Mouse (Mus musculus) MEL (cell line): ENCODE measurements at regions not wholly inside any gene's neighbourhood (a gene's known extent, or its start where the extent isn't known, plus 50 kb on each side); places are given as distances from the start of the nearest gene placed in this dataset.

ENCODE experiments used
- DNase-seq: peaks from one replicate; pipeline ENCODE4 v3.0.0; 2011; ENCODE audit warnings: low read depth, low spot score
- H3K27ac ChIP-seq: 2 replicates; pipeline ENCODE4 v1.5.1; 2012; ENCODE audit warnings: low read depth, mild to moderate bottlenecking, control low read depth, low read length, moderate library complexity; ENCODE audit not compliant: control insufficient read depth
- H3K27me3 ChIP-seq, 2 experiments: fragments of 150-350 bp in 1 of 2; sonication (generic) in 1 of 2; 2 replicates each; pipeline ENCODE4 v1.6.1; 2012; ENCODE audit warnings: low read length in 2 of 2, mild to moderate bottlenecking in 2 of 2, improper control_type of control experiment in 1 of 2, moderate library complexity in 1 of 2; ENCODE audit not compliant: insufficient read depth in 2 of 2, control insufficient read depth in 1 of 2
- H3K36me3 ChIP-seq, 2 experiments: 2 replicates each; pipeline ENCODE4 v1.6.1; 2012 to 2014; ENCODE audit warnings: low read length in 2 of 2, improper control_type of control experiment in 1 of 2, inconsistent platforms in 1 of 2, mild to moderate bottlenecking in 1 of 2; ENCODE audit not compliant: insufficient read depth in 2 of 2, control insufficient read depth in 1 of 2
- H3K4me1 ChIP-seq, 2 experiments: fragments of 150-350 bp in 1 of 2; sonication (generic) in 1 of 2; 2 replicates each; pipeline ENCODE4 v1.6.1; 2012; ENCODE audit warnings: low read length in 2 of 2, improper control_type of control experiment in 1 of 2, mild to moderate bottlenecking in 1 of 2; ENCODE audit not compliant: insufficient read depth in 2 of 2, control insufficient read depth in 1 of 2
- H3K4me3 ChIP-seq, 2 experiments: fragments of 150-350 bp in 1 of 2; sonication (generic) in 1 of 2; 2 replicates each; pipeline ENCODE4 v1.5.1; 2012; ENCODE audit warnings: low read depth in 2 of 2, low read length in 2 of 2, mild to moderate bottlenecking in 2 of 2, moderate library complexity in 2 of 2, control low read depth in 1 of 2, improper control_type of control experiment in 1 of 2; ENCODE audit not compliant: control insufficient read depth in 1 of 2, insufficient read depth in 1 of 2
- H3K79me2 ChIP-seq: 2 replicates; pipeline ENCODE4 v1.6.1; 2012; ENCODE audit warnings: mild to moderate bottlenecking, low read length, moderate library complexity; ENCODE audit not compliant: control insufficient read depth, poor library complexity, insufficient read depth
- H3K9ac ChIP-seq: 2 replicates; pipeline ENCODE4 v1.6.1; 2012; ENCODE audit warnings: low read depth, mild to moderate bottlenecking, control low read depth, low read length, moderate library complexity; ENCODE audit not compliant: control insufficient read depth, poor library complexity, severe bottlenecking
- H3K9me3 ChIP-seq: fragments of 150-350 bp; sonication (generic); replicated peaks from 2 replicates; pipeline ENCODE4 v1.6.1; 2012; ENCODE audit warnings: mild to moderate bottlenecking, low read length, improper control_type of control experiment, moderate library complexity; ENCODE audit not compliant: insufficient read depth
- CHD2 ChIP-seq: IDR thresholded peaks from 2 replicates; pipeline ENCODE4 v1.6.1; 2011; ENCODE audit warnings: low read length, improper control_type of control experiment
- E2F4 ChIP-seq: IDR thresholded peaks from 2 replicates; pipeline ENCODE4 v1.6.1; 2011; ENCODE audit warnings: low read depth, low read length, improper control_type of control experiment, borderline replicate concordance
- EP300 ChIP-seq, 2 experiments: IDR thresholded peaks; 2 replicates each; pipeline ENCODE4 v1.6.1; 2011; ENCODE audit warnings: improper control_type of control experiment in 2 of 2, low read length in 2 of 2, low read depth in 1 of 2, mild to moderate bottlenecking in 1 of 2
- GABPA ChIP-seq: IDR thresholded peaks from 2 replicates; pipeline ENCODE4 v1.6.1; 2012; ENCODE audit warnings: low read depth, mild to moderate bottlenecking, inconsistent platforms, low read length, improper control_type of control experiment, moderate library complexity
- GATA1 ChIP-seq: IDR thresholded peaks from 2 replicates; pipeline ENCODE4 v1.6.1; 2011; ENCODE audit warnings: low read depth, low read length, improper control_type of control experiment
- KAT2A ChIP-seq: conservative IDR thresholded peaks from 2 replicates; pipeline ENCODE4 v1.6.1; 2012; ENCODE audit warnings: low read depth, low read length, improper control_type of control experiment, inconsistent platforms
- MAFK ChIP-seq: IDR thresholded peaks from 2 replicates; pipeline ENCODE4 v1.6.1; 2011; ENCODE audit warnings: low read depth, mild to moderate bottlenecking, low read length, improper control_type of control experiment, borderline replicate concordance
- MAZ ChIP-seq: IDR thresholded peaks from 2 replicates; pipeline ENCODE4 v1.6.1; 2012; ENCODE audit warnings: low read depth, mild to moderate bottlenecking, inconsistent platforms, low read length, improper control_type of control experiment
- MXI1 ChIP-seq: IDR thresholded peaks from 2 replicates; pipeline ENCODE4 v1.6.1; 2011; ENCODE audit warnings: mild to moderate bottlenecking, low read depth, low read length, improper control_type of control experiment
- MYC ChIP-seq: IDR thresholded peaks from 2 replicates; pipeline ENCODE4 v1.6.1; 2011; ENCODE audit warnings: low read depth, mild to moderate bottlenecking, low read length, improper control_type of control experiment, moderate library complexity
- NRF1 ChIP-seq: IDR thresholded peaks from 2 replicates; pipeline ENCODE4 v1.6.1; 2014; ENCODE audit warnings: low read depth, mild to moderate bottlenecking, inconsistent platforms, low read length, improper control_type of control experiment, moderate library complexity; ENCODE audit not compliant: poor library complexity, insufficient read depth, severe bottlenecking
- POLR2AphosphoS5 ChIP-seq: IDR thresholded peaks from 2 replicates; pipeline ENCODE4 v1.6.1; 2012; ENCODE audit warnings: low read depth, borderline replicate concordance, mild to moderate bottlenecking, inconsistent platforms, low read length, moderate library complexity, mixed read lengths
- RAD21 ChIP-seq: IDR thresholded peaks from 2 replicates; pipeline ENCODE4 v1.6.1; 2011; ENCODE audit warnings: mild to moderate bottlenecking, low read depth, low read length, improper control_type of control experiment
- RCOR1 ChIP-seq: IDR thresholded peaks from 2 replicates; pipeline ENCODE4 v1.6.1; 2012; ENCODE audit warnings: low read depth, mild to moderate bottlenecking, inconsistent platforms, low read length, improper control_type of control experiment
- SIN3A ChIP-seq: IDR thresholded peaks from 2 replicates; pipeline ENCODE4 v1.6.1; 2012; ENCODE audit warnings: low read length, improper control_type of control experiment, inconsistent platforms
- TAL1 ChIP-seq: IDR thresholded peaks from 2 replicates; pipeline ENCODE4 v1.6.1; 2012; ENCODE audit warnings: mild to moderate bottlenecking, inconsistent platforms, low read length, moderate library complexity, mixed read lengths
- USF2 ChIP-seq, 2 experiments: IDR thresholded peaks; 2 replicates each; pipeline ENCODE4 v1.6.1; 2011 to 2012; ENCODE audit warnings: improper control_type of control experiment in 2 of 2, low read length in 2 of 2, borderline replicate concordance in 1 of 2, inconsistent platforms in 1 of 2, low read depth in 1 of 2, mild to moderate bottlenecking in 1 of 2; ENCODE audit not compliant: insufficient read depth in 1 of 2
- ZC3H11A ChIP-seq: IDR thresholded peaks from 2 replicates; pipeline ENCODE4 v1.6.1; 2012; ENCODE audit warnings: low read depth, mild to moderate bottlenecking, inconsistent platforms, low read length, improper control_type of control experiment
- ZNF384 ChIP-seq: IDR thresholded peaks from 2 replicates; pipeline ENCODE4 v1.6.1; 2012; ENCODE audit warnings: low read depth, mild to moderate bottlenecking, inconsistent platforms, low read length, improper control_type of control experiment

DNA sequence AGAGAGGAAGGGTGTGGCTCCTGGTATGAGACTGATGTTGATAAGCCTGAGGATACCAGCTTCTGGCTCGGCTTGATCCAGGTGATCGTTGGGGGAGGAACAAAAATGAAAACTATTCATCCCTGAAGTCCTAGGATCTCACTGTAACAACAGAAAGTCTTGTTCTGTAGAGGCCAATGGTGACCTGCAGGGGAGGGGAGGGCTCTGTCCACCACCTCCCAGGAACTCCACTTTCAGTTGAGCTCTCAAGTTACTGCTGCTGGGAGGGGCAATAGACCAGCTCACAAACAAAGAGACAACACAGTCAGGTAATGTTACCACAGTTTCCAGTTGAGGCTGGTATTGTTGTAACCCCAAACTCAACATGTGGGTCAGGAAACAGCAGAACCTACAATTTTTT, 90.5 kb downstream of the Nr2f2 start:
- Histone ChIP-seq H3K4me3 (no peak overlapping the region), H3K27ac (no peak overlapping the region), H3K9ac (no peak overlapping the region), H3K36me3 (no peaks in the 10 kb centered on the region)
- DNase-seq, result no peak
- no peak for TF ChIP-seq SIN3A
- no peak for TF ChIP-seq ZC3H11A
- TF ChIP-seq E2F4, result no peak
- TF ChIP-seq USF2 (IDR thresholded peaks at IDR 0.05; ENCODE audit: borderline replicate concordance in 1 of 2, insufficient read depth in 1 of 2, low read depth in 1 of 2, low read length in 2 of 2), result no peak
- no peak for TF ChIP-seq MXI1
- TF ChIP-seq MAZ, result no peak
- TF ChIP-seq CHD2, result no peak
- TF ChIP-seq, all 39 proteins: peak for 0
- Histone ChIP-seq H3K79me2 (no peaks in the 10 kb centered on the region), H3K9me3 (no peaks in the 10 kb centered on the region), H3K27me3 (no peaks in the 10 kb centered on the region), H3K4me1 (no peaks in the 10 kb centered on the region)

DNA sequence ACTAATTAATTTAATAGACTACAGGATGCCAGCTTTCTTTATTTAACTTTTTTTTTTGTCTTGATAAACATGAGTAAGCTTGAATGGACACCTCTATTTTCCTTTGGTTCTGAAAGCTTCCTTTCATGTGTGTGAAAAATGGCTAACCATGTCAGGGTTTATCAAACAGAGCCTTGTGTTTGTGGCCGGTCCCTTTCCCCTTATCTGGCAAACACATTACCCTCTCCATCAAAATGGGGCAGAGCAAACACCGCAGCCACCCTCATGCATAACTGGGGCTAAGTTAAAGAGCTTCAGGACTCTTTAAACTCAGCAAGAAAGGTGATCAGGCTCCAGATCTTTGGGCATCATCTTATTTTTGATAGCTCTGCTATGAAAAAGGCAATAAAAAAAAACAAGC, 92.2 kb downstream of the Nr2f2 start:
- Histone ChIP-seq H3K27ac (no peak overlapping the region), H3K9ac (no peak overlapping the region), H3K4me3 (no peak overlapping the region), H3K4me1 (no peaks in the 10 kb centered on the region), H3K79me2 (no peaks in the 10 kb centered on the region), H3K9me3 (no peaks in the 10 kb centered on the region), H3K27me3 (no peaks in the 10 kb centered on the region), H3K36me3 (no peaks in the 10 kb centered on the region)
- no peak for DNase-seq
- TF ChIP-seq EP300 (IDR thresholded peaks at IDR 0.05; ENCODE audit: low read depth in 1 of 2, low read length in 2 of 2) (no peak), TAL1 (no peak), ZNF384 (no peak), MAZ (no peak), POLR2AphosphoS5 (no peak)

DNA sequence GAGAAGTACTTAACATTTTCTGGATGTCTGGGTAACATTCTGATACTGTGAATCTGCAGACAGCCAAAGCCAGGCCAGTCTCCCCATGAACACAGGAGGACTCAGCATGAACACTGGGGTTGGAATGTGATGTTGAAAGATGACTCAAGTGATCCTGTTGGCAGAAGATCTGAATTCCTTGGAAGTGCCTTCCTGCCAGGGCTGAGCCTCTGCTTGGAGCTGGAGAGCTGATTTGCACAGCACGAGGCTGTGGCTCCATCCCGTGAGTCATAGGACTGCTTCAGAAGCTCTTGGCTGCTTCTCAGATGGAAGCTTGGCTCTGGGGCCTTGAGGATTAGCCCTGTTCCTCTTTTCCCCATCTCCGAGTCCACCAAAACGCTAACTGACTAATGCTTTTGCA, 99.5 kb downstream of the Nr2f2 start:
- Histone ChIP-seq H3K79me2 (no peaks in the 10 kb centered on the region), H3K36me3 (no peaks in the 10 kb centered on the region), H3K27me3 (no peaks in the 10 kb centered on the region), H3K9me3 (no peaks in the 10 kb centered on the region), H3K4me1 (no peaks in the 10 kb centered on the region), H3K9ac (no peak overlapping the region), H3K4me3 (no peak overlapping the region), H3K27ac (no peak overlapping the region)
- DNase-seq, result no peak
- TF ChIP-seq GABPA (no peak), NRF1 (no peak), RAD21 (no peak), RCOR1 (no peak), MYC (no peak), GATA1 (no peak), EP300 (IDR thresholded peaks at IDR 0.05; ENCODE audit: low read depth in 1 of 2, low read length in 2 of 2) (no peak), KAT2A (no peak), MAFK (no peak)
